Mouse (Mus musculus): Measurements from ENCODE around the gene Zfp600. TPM values are rescaled to one million over a fixed set of nuclear protein-coding genes. Genes with fewer than 3 reads are reported as not detected.
"Not testable (repeated sequence)": the region's sequence is repeated elsewhere in the genome, so short reads cannot be mapped to it uniquely, and the experiment has no call there.

Zfp600 gene
- not detected in 2 replicates for total RNA-seq (2021)
- long read RNA-seq = 0 reads

- not testable (repeated sequence) for DNase-seq
Observed at GRCm38 (mm10) chr4:146156524-146156923, at the start of gene Zfp600. Gene Zfp600 (plus strand): TSS chr4:146156824.

- not testable (repeated sequence) for DNase-seq
Observed at GRCm38 (mm10) chr4:146162893-146163292, 6.3 kb downstream of the Zfp600 start.

- DNase-seq = not testable (repeated sequence)
Observed at GRCm38 (mm10) chr4:146167202-146167832, 10.7 kb downstream of the Zfp600 start.

GRCm38 (mm10) chr4:146167879-146168532 lies 11.4 kb downstream of the Zfp600 start:
- DNase-seq = not testable (repeated sequence)

- not testable (repeated sequence) for DNase-seq
Observed at GRCm38 (mm10) chr4:146168730-146169215, 12.1 kb downstream of the Zfp600 start.

- peak; percentile 3 for DNase-seq
Observed at GRCm38 (mm10) chr4:146173378-146174226, 17.0 kb downstream of the Zfp600 start.

GRCm38 (mm10) chr4:146204357-146204756 lies 47.7 kb downstream of the Zfp600 start:
- not testable (repeated sequence) for DNase-seq

GRCm38 (mm10) chr4:146239252-146240244 lies 82.9 kb downstream of the Zfp600 start:
- not testable (repeated sequence) for DNase-seq

GRCm38 (mm10) chr4:146242119-146242518 lies 85.5 kb downstream of the Zfp600 start:
- peak; percentile 1 for DNase-seq

Other genes starting within 250 kb of the Zfp600 start
- 0.33 TPM in 1 of 2 replicates, not detected in the other for gene Zfp987, start 59.5 kb upstream of the Zfp600 start, total RNA-seq (2021)

Data from adrenal gland, postnatal 25 days (tissue).